Mouse (Mus musculus): ENCODE results near the gene Sbno2. TPM values are rescaled to one million over a fixed set of nuclear protein-coding genes. Genes with fewer than 3 reads are reported as not detected.
"Not testable (repeated sequence)": the region's sequence is repeated elsewhere in the genome, so short reads cannot be mapped to it uniquely, and the experiment has no call there.

Gene Sbno2
- total and polyA plus RNA-seq, 3 experiments = 10.6 to 16.9 (median 11.2) TPM

DNA sequence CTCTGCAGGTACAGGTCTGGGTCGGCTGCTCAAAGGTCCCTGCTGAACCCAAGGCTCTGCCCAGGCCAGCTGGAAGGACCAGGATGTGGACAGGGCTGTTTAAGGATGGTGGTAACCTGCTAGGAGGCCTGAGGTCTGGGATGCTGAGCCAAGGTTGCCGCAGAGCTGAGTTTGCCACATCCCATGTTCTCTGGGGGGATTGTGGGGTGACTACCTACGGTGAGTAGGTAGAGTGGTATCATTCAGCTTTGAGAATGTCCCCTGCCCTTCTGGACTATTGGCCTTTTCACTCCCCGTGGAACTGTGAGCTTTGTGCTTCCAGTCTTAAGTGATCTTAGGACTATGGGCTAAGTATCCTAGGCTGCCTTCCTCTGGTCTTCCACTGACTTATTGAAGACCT is 48.9 kb downstream of the Sbno2 start:
- TF ChIP-seq EP300 (IDR thresholded peaks at IDR 0.05; ENCODE audit: insufficient read depth, low read depth, low read length) (no peak), POLR2A (IDR thresholded peaks at IDR 0.05; ENCODE audit: insufficient read depth, low read depth, low read length) (no peak), CTCF (IDR thresholded peaks at IDR 0.05) (no peak)
- DNase-seq = no peak
- peaks cover 4% of the 10 kb centered on the region; the same call in 1 of the 2 replicates for H3K36me3 ChIP-seq (ENCODE audit: control insufficient read depth, insufficient read depth, low read length)
- intact Hi-C loops (cut with DNase I) = loop anchor here (2.0 kb wide), 1 partner anchor 14 kb away; no protein-coding TSS in a partner anchor
- no peaks in the 10 kb centered on the region for H3K27me3 ChIP-seq (ENCODE audit: control insufficient read depth, insufficient read depth, low read length)
- peaks cover 11% of the 10 kb centered on the region for H3K4me1 ChIP-seq (ENCODE audit: control insufficient read depth, insufficient read depth, low read length)
- H3K27ac ChIP-seq = no peak overlapping the region
- no peak overlapping the region for H3K9ac ChIP-seq (ENCODE audit: low read depth, low read length)
- H3K4me3 ChIP-seq = no peak overlapping the region
- WGBS = 74% methylated on average over 4 of the region's 4 CpGs
- H3K79me2 ChIP-seq (replicated peaks; ENCODE audit: control insufficient read depth, insufficient read depth, low read length) = no peaks in the 10 kb centered on the region

- Histone ChIP-seq H3K27ac (no peak overlapping the region), H3K9ac (ENCODE audit: low read depth, low read length) (no peak overlapping the region), H3K27me3 (ENCODE audit: control insufficient read depth, insufficient read depth, low read length) (no peaks in the 10 kb centered on the region), H3K36me3 (ENCODE audit: control insufficient read depth, insufficient read depth, low read length) (peaks cover 4% of the 10 kb centered on the region; the same call in 1 of the 2 replicates), H3K79me2 (replicated peaks; ENCODE audit: control insufficient read depth, insufficient read depth, low read length) (no peaks in the 10 kb centered on the region), H3K4me1 (ENCODE audit: control insufficient read depth, insufficient read depth, low read length) (peaks cover 13% of the 10 kb centered on the region), H3K4me3 (no peak overlapping the region)
- TF ChIP-seq POLR2A (IDR thresholded peaks at IDR 0.05; ENCODE audit: insufficient read depth, low read depth, low read length) (no peak), EP300 (IDR thresholded peaks at IDR 0.05; ENCODE audit: insufficient read depth, low read depth, low read length) (no peak), CTCF (IDR thresholded peaks at IDR 0.05) (no peak)
- no peak for DNase-seq
- 58% methylated on average over 9 of the region's 10 CpGs for WGBS
- intact Hi-C loops (cut with DNase I) = loop anchor here (2.0 kb wide), 1 partner anchor 15 kb away; no protein-coding TSS in a partner anchor
These were observed 49.5 kb downstream of the Sbno2 start for GRCm38 (mm10) chr10:80055891-80056290.

DNA sequence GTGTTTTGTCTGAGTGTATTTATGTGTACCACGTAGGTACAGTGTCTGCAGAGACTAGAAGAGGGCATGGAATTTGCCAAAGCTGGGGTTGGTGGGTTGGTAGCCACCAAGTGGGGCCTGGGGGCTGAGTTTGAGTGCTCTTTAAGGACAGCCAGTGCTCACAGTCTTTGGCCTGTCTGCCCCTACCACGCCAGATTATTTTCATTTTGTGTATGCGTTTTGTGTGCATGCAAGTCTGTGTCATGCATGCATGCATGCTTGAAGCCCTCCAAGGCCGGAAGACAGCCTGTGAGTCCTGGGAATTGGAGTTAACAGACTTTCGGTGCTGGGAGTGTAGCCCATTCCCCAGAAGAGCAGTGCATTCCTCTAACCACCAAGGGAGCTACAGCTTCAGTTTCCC is 50.0 kb downstream of the Sbno2 start:
- intact Hi-C loops (cut with DNase I) = no loop called here
- 57% methylated on average over 5 of the region's 5 CpGs for WGBS
- no peak overlapping the region for H3K27ac ChIP-seq

GRCm38 (mm10) chr10:80054911-80055310 is 50.5 kb downstream of the Sbno2 start:
- not testable (repeated sequence) for H3K79me2 ChIP-seq (replicated peaks; ENCODE audit: control insufficient read depth, insufficient read depth, low read length); DNase-seq; H3K27me3 ChIP-seq (ENCODE audit: control insufficient read depth, insufficient read depth, low read length); H3K36me3 ChIP-seq (ENCODE audit: control insufficient read depth, insufficient read depth, low read length)
- peak overlapping the region; percentile 100; the same call in 1 of the 2 replicates for H3K27ac ChIP-seq
- intact Hi-C loops (cut with DNase I) = loop anchor here (1.0 to 5.0 kb wide), 2 partner anchors 59 to 68 kb away; partner anchors contain the start of gene Cnn2
- 6% methylated on average over 3 of the region's 3 CpGs for WGBS
- peak overlapping the region; percentile 88 for H3K4me3 ChIP-seq
- peaks cover 13% of the 10 kb centered on the region for H3K4me1 ChIP-seq (ENCODE audit: control insufficient read depth, insufficient read depth, low read length)
- H3K9ac ChIP-seq (ENCODE audit: low read depth, low read length) = peak overlapping the region; percentile 99

More for the DNA sequence above, 50.0 kb downstream of the Sbno2 start:
- H3K9ac ChIP-seq (ENCODE audit: low read depth, low read length) = no peak overlapping the region
- H3K4me3 ChIP-seq = no peak overlapping the region
- TF ChIP-seq POLR2A (IDR thresholded peaks at IDR 0.05; ENCODE audit: insufficient read depth, low read depth, low read length) (no peak), CTCF (IDR thresholded peaks at IDR 0.05) (no peak), EP300 (IDR thresholded peaks at IDR 0.05; ENCODE audit: insufficient read depth, low read depth, low read length) (no peak)
- no peak for DNase-seq
- H3K27me3 ChIP-seq (ENCODE audit: control insufficient read depth, insufficient read depth, low read length) = no peaks in the 10 kb centered on the region
- H3K4me1 ChIP-seq (ENCODE audit: control insufficient read depth, insufficient read depth, low read length) = peaks cover 13% of the 10 kb centered on the region
- H3K79me2 ChIP-seq (replicated peaks; ENCODE audit: control insufficient read depth, insufficient read depth, low read length) = no peaks in the 10 kb centered on the region
- peaks cover 4% of the 10 kb centered on the region; the same call in 1 of the 2 replicates for H3K36me3 ChIP-seq (ENCODE audit: control insufficient read depth, insufficient read depth, low read length)

DNA sequence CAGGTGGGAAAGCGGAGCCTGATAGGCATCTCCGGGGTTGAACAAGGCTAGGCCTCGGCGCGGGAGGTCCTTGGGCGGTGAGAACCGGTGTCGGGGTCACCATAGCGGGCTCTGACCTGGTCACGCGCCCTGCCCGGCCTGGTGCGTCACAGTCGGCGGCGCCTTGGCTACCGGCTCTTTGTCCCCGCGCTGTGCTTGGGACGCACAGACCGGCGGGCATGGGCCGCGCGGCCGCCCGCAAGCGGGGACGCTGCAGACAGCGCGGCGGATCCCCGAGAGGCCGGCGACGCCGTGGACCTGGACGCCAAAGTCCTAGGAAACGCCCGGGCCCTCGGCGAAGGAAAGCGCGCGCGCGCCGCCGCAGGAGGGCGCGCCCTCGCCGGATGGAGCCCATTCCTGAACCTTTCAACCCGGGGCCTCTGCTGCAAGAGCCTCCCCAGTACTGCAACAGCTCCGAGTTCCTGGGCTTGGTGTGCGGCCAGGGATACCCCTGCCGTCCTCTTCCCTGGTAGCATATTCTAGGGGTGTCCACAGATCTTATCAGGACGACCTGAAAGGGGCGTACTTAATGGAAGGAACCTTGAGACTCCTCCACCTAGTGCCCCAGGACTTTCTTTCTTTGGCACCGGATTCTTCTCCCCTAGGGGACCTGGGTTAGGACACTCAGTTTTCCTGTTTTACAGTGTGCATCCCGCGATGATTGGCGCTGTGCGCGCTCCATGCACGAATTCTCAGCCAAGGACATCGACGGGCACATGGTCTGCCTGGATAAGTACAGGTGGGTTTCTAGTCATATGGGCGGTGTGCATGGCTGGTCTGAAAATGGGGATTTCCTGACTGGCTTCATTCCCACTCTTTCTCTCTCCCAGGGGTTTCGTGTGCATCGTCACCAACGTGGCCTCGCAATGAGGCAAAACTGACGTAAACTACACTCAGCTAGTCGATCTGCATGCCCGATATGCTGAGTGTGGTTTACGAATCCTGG is 51.2 kb downstream of the Sbno2 start:
- H3K27ac ChIP-seq = peak overlapping the region; percentile 100
- H3K4me1 ChIP-seq (ENCODE audit: control insufficient read depth, insufficient read depth, low read length) = peaks cover 13% of the 10 kb centered on the region
- intact Hi-C loops (cut with DNase I) = loop anchor here (1.0 to 5.0 kb wide), 3 partner anchors 15 to 67 kb away; partner anchors contain the start of genes Cnn2 and Polr2e
- H3K36me3 ChIP-seq (ENCODE audit: control insufficient read depth, insufficient read depth, low read length) = peaks cover 4% of the 10 kb centered on the region; the same call in 1 of the 2 replicates
- under 1% methylated on average over 74 of the region's 77 CpGs for WGBS
- DNase-seq = peak; percentile 83 to 84
- H3K9ac ChIP-seq (ENCODE audit: low read depth, low read length) = peak overlapping the region; percentile 99
- H3K79me2 ChIP-seq (replicated peaks; ENCODE audit: control insufficient read depth, insufficient read depth, low read length) = no peaks in the 10 kb centered on the region
- no peaks in the 10 kb centered on the region for H3K27me3 ChIP-seq (ENCODE audit: control insufficient read depth, insufficient read depth, low read length)
- H3K4me3 ChIP-seq = peak overlapping the region; percentile 88
- TF ChIP-seq CTCF (IDR thresholded peaks at IDR 0.05) (peak; percentile 76), POLR2A (IDR thresholded peaks at IDR 0.05; ENCODE audit: insufficient read depth, low read depth, low read length) (no peak)
